Mouse (Mus musculus): ENCODE measurements around the gene Bpifb1.
A peak's percentile ranks its signal among the peaks of the same experiment; 100 is the strongest.
"Not testable (repeated sequence)": the region's sequence is repeated elsewhere in the genome, so short reads cannot be mapped to it uniquely, and the experiment has no call there.

Gene Bpifb1

GRCm38 (mm10) chr2:154190546-154191258, at the start of gene Bpifb1:
Bpifb1 (plus strand) TSS chr2:154190818.
- DNase-seq = peak; percentile 16 to 33

- DNase-seq = no peak
These were observed 48.0 kb upstream of the Bpifb1 start, which contains the start of gene Bpifa1 for GRCm38 (mm10) chr2:154142580-154142979. Bpifa1 (plus strand) TSS chr2:154142880.

GRCm38 (mm10) chr2:154143735-154144134, 46.9 kb upstream of the Bpifb1 start:
- no peak for DNase-seq

GRCm38 (mm10) chr2:154147496-154147895, 43.1 kb upstream of the Bpifb1 start:
- DNase-seq = no peak

GRCm38 (mm10) chr2:154158433-154158832, 32.2 kb upstream of the Bpifb1 start:
- peak; percentile 67 for DNase-seq

GRCm38 (mm10) chr2:154162307-154162706, 28.3 kb upstream of the Bpifb1 start, which contains the start of gene Bpifa5:
Bpifa5 (plus strand) TSS chr2:154162607.
- DNase-seq = no peak

- no peak for DNase-seq
These were observed 27.3 kb upstream of the Bpifb1 start for GRCm38 (mm10) chr2:154163306-154163705.

- DNase-seq = peak in 1 of 2 experiments; percentile 37
These were observed 21.4 kb upstream of the Bpifb1 start for GRCm38 (mm10) chr2:154169172-154169571.

- DNase-seq = no peak
These were observed 19.0 kb upstream of the Bpifb1 start for GRCm38 (mm10) chr2:154171621-154172020.

GRCm38 (mm10) chr2:154173313-154173712, 17.3 kb upstream of the Bpifb1 start:
- peak; percentile 57 to 62 for DNase-seq

- DNase-seq = not testable (repeated sequence)
These were observed 8.7 kb upstream of the Bpifb1 start for GRCm38 (mm10) chr2:154181900-154182299.

- not testable (repeated sequence) for DNase-seq
These were observed 7.6 kb upstream of the Bpifb1 start for GRCm38 (mm10) chr2:154183061-154183460.

GRCm38 (mm10) chr2:154185319-154185718, 5.3 kb upstream of the Bpifb1 start:
- no peak for DNase-seq

GRCm38 (mm10) chr2:154185748-154186147, 4.9 kb upstream of the Bpifb1 start:
- no peak for DNase-seq

GRCm38 (mm10) chr2:154187468-154187867, 3.1 kb upstream of the Bpifb1 start:
- DNase-seq = no peak

GRCm38 (mm10) chr2:154189877-154190434, 662 bp upstream of the Bpifb1 start:
- DNase-seq = no peak

GRCm38 (mm10) chr2:154192141-154192540, 1.5 kb downstream of the Bpifb1 start:
- no peak for DNase-seq

- DNase-seq = no peak
These were observed 2.5 kb downstream of the Bpifb1 start for GRCm38 (mm10) chr2:154193071-154193470.

GRCm38 (mm10) chr2:154193994-154194504, 3.4 kb downstream of the Bpifb1 start:
- no peak for DNase-seq

GRCm38 (mm10) chr2:154197036-154197435, 6.4 kb downstream of the Bpifb1 start:
- no peak for DNase-seq

- DNase-seq = no peak
These were observed 14.0 kb downstream of the Bpifb1 start for GRCm38 (mm10) chr2:154204630-154205029.

GRCm38 (mm10) chr2:154206908-154207307, 16.3 kb downstream of the Bpifb1 start:
- peak; percentile 62 to 65 for DNase-seq

GRCm38 (mm10) chr2:154209112-154209511, 18.5 kb downstream of the Bpifb1 start:
- DNase-seq = no peak

GRCm38 (mm10) chr2:154211121-154211520, 20.5 kb downstream of the Bpifb1 start:
- no peak for DNase-seq
